Mouse (Mus musculus): ENCODE measurements around the gene Olfr516.
A peak's percentile ranks its signal among the peaks of the same experiment; 100 is the strongest.

Gene Olfr516

DNA sequence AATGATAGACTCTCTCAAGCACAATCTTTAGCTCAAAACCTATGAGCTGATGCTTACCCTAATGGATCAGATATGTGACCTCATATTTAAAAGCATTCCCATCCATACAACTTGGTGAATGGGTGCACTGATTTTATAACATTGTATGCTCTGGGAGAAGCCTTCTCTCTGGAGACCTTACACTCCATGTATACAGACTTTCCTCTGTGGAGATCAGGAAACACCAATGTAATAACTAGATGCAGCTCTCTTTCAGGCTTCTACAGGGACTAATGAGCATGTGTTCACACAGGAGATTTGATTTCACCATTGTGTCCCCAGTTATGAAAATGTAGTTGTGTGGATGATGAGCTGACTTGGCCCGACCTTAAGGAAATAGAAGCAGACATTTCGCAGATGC, at the start of gene Olfr516:
TSS of gene Olfr516 (minus strand) at position 101 of the 400 bp plus-strand sequence.
- DNase-seq, result no peak

DNA sequence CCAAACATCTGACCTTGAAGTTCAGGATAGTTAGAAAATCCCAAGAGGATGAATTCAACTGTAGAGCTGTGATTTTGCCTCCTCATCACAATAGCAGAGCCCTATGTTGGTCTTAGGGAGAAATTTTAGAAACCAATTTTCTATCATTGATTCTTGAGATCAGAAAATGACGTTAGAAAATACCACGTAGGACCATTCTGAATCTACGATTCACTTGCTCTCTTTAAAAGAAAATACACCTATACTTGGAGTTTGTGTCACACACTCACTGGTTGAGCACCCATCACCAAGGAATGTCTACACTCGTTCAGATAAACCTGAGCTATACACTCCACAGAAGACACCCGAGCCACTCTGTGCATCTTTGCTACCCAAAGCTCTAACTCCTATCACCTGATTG, 44.0 kb upstream of the Olfr516 start, which contains the start of gene Olfr519:
TSS of gene Olfr519 (minus strand) at position 101 of the 400 bp plus-strand sequence.
- DNase-seq, result no peak

DNA sequence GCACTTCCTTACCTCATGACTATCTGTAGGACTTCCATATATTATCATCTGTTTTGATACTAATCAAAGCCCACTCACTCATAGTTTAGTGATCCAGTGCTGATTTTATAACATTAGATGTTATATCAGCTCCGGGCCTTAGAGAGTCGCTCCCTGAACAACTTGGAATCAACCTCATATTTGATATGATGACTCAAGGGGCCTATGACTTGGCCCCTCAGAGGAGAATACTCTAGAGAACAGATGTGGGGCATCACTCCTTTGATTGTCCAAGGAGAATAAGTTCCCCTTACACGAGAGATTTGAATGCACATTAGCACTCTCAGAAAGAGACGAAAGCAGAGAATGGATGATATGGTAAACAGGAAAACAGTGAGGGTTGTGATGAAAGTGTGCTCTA, 34.6 kb upstream of the Olfr516 start, which contains the start of gene Olfr518:
TSS of gene Olfr518 (minus strand) at position 101 of the 400 bp plus-strand sequence.
- no peak for DNase-seq

DNA sequence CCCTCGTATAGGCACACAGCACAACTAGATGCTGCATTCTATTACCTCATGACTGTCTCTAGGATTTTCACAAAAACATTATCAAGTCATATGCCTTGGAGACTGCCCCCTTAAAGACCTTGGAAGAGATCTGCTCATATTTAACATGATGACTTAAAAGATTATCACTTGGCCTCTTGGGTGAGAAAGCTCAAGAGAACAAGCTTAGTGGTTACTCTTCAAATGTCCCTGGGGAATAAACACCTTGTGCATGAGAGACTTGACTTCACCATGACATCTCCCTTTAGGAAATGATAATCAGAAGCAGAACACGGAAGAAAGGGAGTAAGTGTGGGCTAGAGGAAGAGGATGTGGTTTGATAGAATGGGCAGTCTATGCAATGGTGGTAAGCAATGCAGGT, 21.9 kb upstream of the Olfr516 start, which contains the start of gene Olfr517:
TSS of gene Olfr517 (minus strand) at position 101 of the 400 bp plus-strand sequence.
- no peak for DNase-seq

DNA sequence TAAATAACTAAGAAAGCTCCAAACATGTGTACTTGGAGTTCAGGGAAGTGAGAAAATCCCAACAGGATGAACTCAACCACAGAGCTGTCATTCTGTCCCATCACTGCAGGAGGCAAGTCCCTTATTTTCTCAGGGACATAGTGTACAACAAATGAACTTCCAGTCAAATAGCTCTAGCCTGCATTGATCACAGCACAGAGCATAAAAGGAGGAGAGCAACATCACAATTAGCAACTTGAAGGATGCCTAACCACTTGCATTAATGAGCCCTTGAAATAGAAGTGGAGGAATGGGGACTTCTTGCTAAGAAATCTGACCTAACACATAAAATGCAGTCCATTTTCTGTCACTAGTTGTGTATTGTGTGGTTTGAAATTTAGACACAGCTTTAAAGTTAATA, 24.4 kb downstream of the Olfr516 start, which contains the start of gene Olfr514:
TSS of gene Olfr514 (minus strand) at position 101 of the 400 bp plus-strand sequence.
- no peak for DNase-seq

DNA sequence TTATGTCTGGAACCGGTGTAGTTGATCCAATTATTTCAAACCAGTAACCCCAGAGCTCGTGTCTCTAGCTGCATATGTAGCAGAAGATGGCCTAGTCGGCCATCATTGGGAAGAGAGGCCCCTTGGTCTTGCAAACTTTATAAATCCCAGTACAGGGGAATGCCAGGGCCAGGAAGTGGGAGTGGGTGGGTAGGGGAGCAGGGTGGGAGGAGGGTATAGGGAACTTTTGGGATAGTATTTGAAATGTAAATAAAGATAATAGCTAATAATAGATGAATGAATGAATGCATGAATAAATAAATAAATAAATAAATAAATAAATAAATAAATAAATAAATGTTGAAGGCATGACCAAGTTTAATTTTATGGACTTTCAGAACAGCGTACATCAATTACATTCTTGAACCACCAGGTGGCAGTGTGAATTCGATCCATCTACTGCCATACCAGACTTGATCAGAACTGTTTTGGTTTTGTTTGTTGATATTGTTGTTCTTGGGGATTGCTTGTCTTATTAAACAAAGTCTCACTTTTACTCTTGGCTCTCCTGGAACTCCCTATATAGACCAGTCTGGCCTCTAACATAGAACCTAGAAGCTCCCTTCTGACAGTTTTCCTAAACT, 35.6 kb downstream of the Olfr516 start:
- peak; percentile 4 for DNase-seq

DNA sequence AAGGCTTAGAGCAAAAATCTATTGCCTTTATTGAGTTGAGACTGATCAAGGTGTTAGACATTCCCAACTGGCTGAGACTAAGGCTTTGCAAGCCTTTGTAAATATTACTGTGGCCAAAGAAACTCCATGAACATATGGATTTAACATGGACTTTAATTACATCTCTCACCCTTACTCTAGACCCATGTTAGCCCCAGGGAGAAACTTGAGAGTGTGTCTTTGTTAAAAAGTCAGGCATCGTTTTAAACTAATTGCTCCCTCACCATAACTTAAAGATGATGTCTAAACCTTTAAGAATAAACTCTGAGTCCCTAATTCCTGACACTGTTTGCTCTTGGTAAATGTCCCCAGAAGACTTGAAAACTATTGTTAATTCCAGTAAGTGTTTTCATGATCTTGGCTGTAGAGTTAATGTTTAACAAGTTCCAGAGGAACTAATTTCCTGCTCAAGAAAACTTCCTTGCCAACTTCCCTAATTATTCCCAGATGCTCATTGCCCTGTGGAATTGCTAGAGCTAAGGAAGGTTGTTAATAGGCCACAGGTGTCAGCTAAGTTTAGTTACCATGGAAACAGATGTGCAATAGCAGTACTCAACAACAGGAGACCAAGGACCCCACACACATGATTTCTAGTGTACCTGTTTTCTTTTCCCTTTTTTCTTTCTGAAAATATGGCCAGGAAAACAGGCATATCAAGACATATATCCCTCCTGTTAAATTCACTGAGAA, 53.0 kb downstream of the Olfr516 start:
- DNase-seq, result no peak

Data from right cerebral cortex, postnatal 25 days (tissue).